Mouse (Mus musculus) lung, postnatal 0 days (tissue): Measurements from ENCODE around the gene Tab2.

ENCODE experiments used
- CTCF ChIP-seq: IDR thresholded peaks from 2 replicates; pipeline ENCODE4 v1.5.1; 2016; ENCODE audit warnings: antibody characterized with exemption, mild to moderate bottlenecking
- EP300 ChIP-seq: IDR thresholded peaks from 2 replicates; pipeline ENCODE4 v1.6.1; 2016; ENCODE audit warnings: antibody characterized with exemption, mild to moderate bottlenecking, control low read depth

DNA sequence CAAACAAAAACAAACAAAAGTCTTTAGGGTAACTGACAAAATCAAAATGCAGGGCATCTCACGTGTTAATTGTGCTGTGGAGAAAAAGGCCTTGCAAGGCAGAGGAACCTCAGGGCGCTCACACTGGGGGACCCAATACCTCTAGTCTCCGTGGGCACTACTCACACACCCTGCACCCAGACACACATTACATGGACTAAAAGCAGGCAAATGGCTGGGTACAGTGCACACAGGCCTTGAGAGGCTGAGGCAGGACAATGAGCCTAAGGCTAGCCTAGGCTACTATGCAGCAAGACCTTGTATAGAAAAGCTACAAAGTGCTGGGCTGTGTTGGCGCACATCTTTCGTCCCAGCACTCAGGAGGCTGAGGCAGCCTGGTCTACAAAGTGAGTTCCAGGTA lies 51.9 kb downstream of the Tab2 start:
- no peak for TF ChIP-seq EP300
- no peak for TF ChIP-seq CTCF
